Mouse (Mus musculus) lung, postnatal 4 days (tissue): ENCODE measurements around the gene Gp9.
A peak's percentile ranks its signal among the peaks of the same experiment; 100 is the strongest.

Experiments used
- DNase-seq, 2 experiments: peaks; one replicate each; pipeline ENCODE4 v3.0.0; 2021

Gp9 gene

GRCm38 (mm10) chr6:87788266-87788895 is 10.5 kb downstream of the Gp9 start:
- DNase-seq: peak in 1 of 2 experiments; percentile 5

GRCm38 (mm10) chr6:87788896-87789587 is 11.2 kb downstream of the Gp9 start:
- DNase-seq: peak; percentile 69 to 85

GRCm38 (mm10) chr6:87789791-87790190 is 11.9 kb downstream of the Gp9 start:
- DNase-seq: no peak

- DNase-seq: peak; percentile 41 to 46
Observed at GRCm38 (mm10) chr6:87790779-87791480, 13.1 kb downstream of the Gp9 start.

- DNase-seq: no peak
Observed at GRCm38 (mm10) chr6:87791826-87792225, 14.0 kb downstream of the Gp9 start.

GRCm38 (mm10) chr6:87793821-87794510 is 16.1 kb downstream of the Gp9 start:
- no peak for DNase-seq

- no peak for DNase-seq
Observed at GRCm38 (mm10) chr6:87795385-87796150, 17.7 kb downstream of the Gp9 start.

- no peak for DNase-seq
Observed at GRCm38 (mm10) chr6:87796251-87796880, 18.5 kb downstream of the Gp9 start.

GRCm38 (mm10) chr6:87797321-87797720 is 19.4 kb downstream of the Gp9 start:
- DNase-seq: no peak

- no peak for DNase-seq
Observed at GRCm38 (mm10) chr6:87799576-87799975, 21.7 kb downstream of the Gp9 start.

GRCm38 (mm10) chr6:87802462-87802861 is 24.6 kb downstream of the Gp9 start:
- DNase-seq: no peak

GRCm38 (mm10) chr6:87804036-87804435 is 26.2 kb downstream of the Gp9 start:
- DNase-seq: no peak

GRCm38 (mm10) chr6:87804886-87805285 is 27.0 kb downstream of the Gp9 start:
- no peak for DNase-seq

- DNase-seq: no peak
Observed at GRCm38 (mm10) chr6:87805448-87805847, 27.6 kb downstream of the Gp9 start.

- peak in 1 of 2 experiments; percentile 21 for DNase-seq
Observed at GRCm38 (mm10) chr6:87806028-87806427, 28.2 kb downstream of the Gp9 start.

GRCm38 (mm10) chr6:87806857-87807256 is 29.0 kb downstream of the Gp9 start:
- no peak for DNase-seq

GRCm38 (mm10) chr6:87807735-87808440 is 30.0 kb downstream of the Gp9 start:
- DNase-seq: no peak

GRCm38 (mm10) chr6:87808521-87808920 is 30.6 kb downstream of the Gp9 start:
- no peak for DNase-seq

GRCm38 (mm10) chr6:87809144-87809543 is 31.3 kb downstream of the Gp9 start:
- no peak for DNase-seq

- DNase-seq: no peak
Observed at GRCm38 (mm10) chr6:87809651-87810161, 31.8 kb downstream of the Gp9 start.

GRCm38 (mm10) chr6:87810311-87810710 is 32.4 kb downstream of the Gp9 start:
- DNase-seq: no peak
